In genomic region chr14:26486416-26487198, GRCm38 (mm10) we compare ENCODE assay signal across 9 mouse cellular contexts. TPM values are rescaled to one million over a fixed set of nuclear protein-coding genes. Genes with fewer than 3 reads are reported as not detected.
DNase-seq lines count a peak whose midpoint lies in the region; ATAC-seq and TF ChIP-seq lines count a peak whose summit lies in the region.
"Had no signal": no experiment of that assay in that cellular context is flagged by ENCODE, and none has a peak within 500 bp of the region (broad histone marks: within the 10 kb centered on the region; RNA-seq: fewer than 3 reads in every experiment).

No protein-coding gene starts in this region.

- H3K4me1 ChIP-seq in forebrain, postnatal 0 days (ENCODE audit: insufficient read depth): no peaks in the 10 kb centered on the region
- peaks cover 11% of the 10 kb centered on the region for H3K4me1 ChIP-seq in forebrain, embryonic 12.5 days
- H3K4me1 ChIP-seq in lung, adult 2 months (ENCODE audit: control insufficient read depth, insufficient read depth, low read length): peaks cover 14% of the 10 kb centered on the region
- H3K4me1 ChIP-seq in lung, embryonic 16.5 days (replicated peaks; ENCODE audit: control insufficient read depth, insufficient read depth, low read length): peaks cover 9% of the 10 kb centered on the region

- H3K36me3 ChIP-seq in forebrain, postnatal 0 days (ENCODE audit: insufficient read depth): no peaks in the 10 kb centered on the region
- H3K36me3 ChIP-seq in forebrain, embryonic 12.5 days (replicated peaks): no peaks in the 10 kb centered on the region
- H3K36me3 ChIP-seq in lung, embryonic 16.5 days (ENCODE audit: control insufficient read depth, insufficient read depth, low read length): no peaks in the 10 kb centered on the region
- H3K36me3 ChIP-seq: heart, embryonic 13.5 days had no signal

- peak; percentile 62 for TF ChIP-seq CTCF in forebrain, postnatal 0 days (IDR thresholded peaks at IDR 0.05; ENCODE audit: low read depth)
- no peak for TF ChIP-seq CTCF in lung, adult 2 months (IDR thresholded peaks at IDR 0.05; ENCODE audit: insufficient read depth, low read length)
- 0 out of 2 replicates have a peak, but pooled peaks have one; percentile 5 for TF ChIP-seq CTCF in brain, embryonic 14.5 days (IDR thresholded peaks at IDR 0.05; ENCODE audit: borderline replicate concordance, extremely low read depth, insufficient read depth, insufficient read length)

- no peak overlapping the region for H3K4me2 ChIP-seq in forebrain, postnatal 0 days (ENCODE audit: low read depth)
- H3K4me2 ChIP-seq in forebrain, embryonic 12.5 days: no peak overlapping the region
- H3K4me2 ChIP-seq in lung, embryonic 16.5 days (ENCODE audit: low read depth, low read length): peak overlapping the region; percentile 39
- H3K4me2 ChIP-seq: heart, embryonic 13.5 days had no signal

- H3K27ac ChIP-seq in forebrain, postnatal 0 days (ENCODE audit: low read depth, low read length): no peak overlapping the region
- H3K27ac ChIP-seq in forebrain, embryonic 12.5 days: no peak overlapping the region
- no peak overlapping the region for H3K27ac ChIP-seq in lung, embryonic 16.5 days (ENCODE audit: low read length)
- H3K27ac ChIP-seq: heart, embryonic 13.5 days had no signal

- no peak for ATAC-seq in forebrain, postnatal 0 days
- ATAC-seq in forebrain, embryonic 12.5 days (ENCODE audit: low FRiP score): no peak
- ATAC-seq in lung, embryonic 16.5 days (ENCODE audit: low read depth): peak; percentile 61; the same call in 1 of the 2 replicates

- no peaks in the 10 kb centered on the region for H3K9me3 ChIP-seq in forebrain, postnatal 0 days (ENCODE audit: low read length)
- H3K9me3 ChIP-seq in forebrain, embryonic 12.5 days: no peaks in the 10 kb centered on the region
- H3K9me3 ChIP-seq in lung, embryonic 16.5 days (ENCODE audit: control insufficient read depth, low read length): no peaks in the 10 kb centered on the region
- H3K9me3 ChIP-seq: heart, embryonic 13.5 days had no signal

- H3K4me3 ChIP-seq in forebrain, postnatal 0 days (ENCODE audit: low read depth, low read length): no peak overlapping the region
- H3K4me3 ChIP-seq in forebrain, embryonic 12.5 days (replicated peaks): no peak overlapping the region
- H3K4me3 ChIP-seq in lung, adult 2 months (replicated peaks; ENCODE audit: extremely low read depth, low read depth, low read length): no peak overlapping the region
- H3K4me3 ChIP-seq in lung, embryonic 16.5 days (ENCODE audit: low read length): no peak overlapping the region
- H3K4me3 ChIP-seq: heart, embryonic 13.5 days had no signal

- TF ChIP-seq POLR2A in lung, adult 2 months (IDR thresholded peaks at IDR 0.05; ENCODE audit: borderline replicate concordance, extremely low read depth, low read depth, low read length): no peak
- TF ChIP-seq POLR2A in brain, embryonic 14.5 days (IDR thresholded peaks at IDR 0.05; ENCODE audit: borderline replicate concordance, extremely low read depth, insufficient read depth, insufficient read length, poor library complexity, severe bottlenecking): no peak

- WGBS in forebrain, postnatal 0 days: 40% methylated on average over 8 of the region's 8 CpGs
- WGBS in forebrain, embryonic 12.5 days: 52% methylated on average over 8 of the region's 8 CpGs
- 33% methylated on average over 8 of the region's 8 CpGs for WGBS in lung, adult 2 months
- 21% methylated on average over 8 of the region's 8 CpGs for WGBS in lung, embryonic 16.5 days

- H3K9ac ChIP-seq in forebrain, postnatal 0 days: no peak overlapping the region
- H3K9ac ChIP-seq in forebrain, embryonic 12.5 days: no peak overlapping the region
- H3K9ac ChIP-seq in lung, embryonic 16.5 days (ENCODE audit: low read length): no peak overlapping the region
- H3K9ac ChIP-seq: heart, embryonic 13.5 days had no signal

- no peaks in the 10 kb centered on the region for H3K27me3 ChIP-seq in forebrain, postnatal 0 days (ENCODE audit: insufficient read depth, low read length)
- no peaks in the 10 kb centered on the region for H3K27me3 ChIP-seq in forebrain, embryonic 12.5 days
- H3K27me3 ChIP-seq in lung, embryonic 16.5 days (ENCODE audit: control insufficient read depth, insufficient read depth, low read depth, low read length): no peaks in the 10 kb centered on the region
- H3K27me3 ChIP-seq: heart, embryonic 13.5 days had no signal

- peak; percentile 78 for DNase-seq in forebrain, postnatal 0 days
- peak; percentile 22 to 51 for DNase-seq in lung, adult 18-20 months
- DNase-seq in lung, adult 2 months: no peak
- DNase-seq in brain, embryonic 14.5 days (ENCODE audit: low read depth): peak; percentile 77
- DNase-seq in Muller cell, postnatal 12 days (ENCODE audit: inconsistent ontology term): no peak
- no peak for DNase-seq in spleen, postnatal 4 days (ENCODE audit: low spot score in 2 of 2)

RNA-seq across cellular contexts. Expression of gene Slmap, which starts 48.1 kb away (rescaled TPM):
- total RNA-seq in forebrain, postnatal 0 days (2014; rRNA removed): 23.9 and 27.2 TPM in 2 replicates
- polyA plus RNA-seq in forebrain, postnatal 0 days (2015; fragmentation: Nextera tagmentation; extraction: Ambion mirVana): 6.8 and 9.9 TPM in 2 replicates
- polyA plus RNA-seq in forebrain, embryonic 12.5 days (2016; fragmentation: Nextera tagmentation; extraction: Ambion mirVana): 21.1 and 21.6 TPM in 2 replicates
- 22.8 and 25.0 TPM in 2 replicates for polyA plus RNA-seq in lung, adult 2 months (2012; rRNA removed)
- polyA plus RNA-seq in brain, embryonic 14.5 days (2012; rRNA removed): 20.5 and 24.5 TPM in 2 replicates
- polyA plus RNA-seq in lung, embryonic 16.5 days (2015; fragmentation: Nextera tagmentation; extraction: Ambion mirVana): 22.8 and 23.5 TPM in 2 replicates

Comparison
In these comparisons a context has a peak if more than half of its experiments do, and no peak if none do; other contexts are left out.
1. DNase-seq: peak in forebrain, postnatal 0 days (single experiment), lung, adult 18-20 months (2 of 2) and brain, embryonic 14.5 days (single experiment); none in lung, adult 2 months (single experiment), Muller cell, postnatal 12 days (single experiment) and spleen, postnatal 4 days (0 of 2).